Mouse (Mus musculus) left cerebral cortex, postnatal 10 days (tissue): ENCODE measurements around the gene Eif2b5. TPM values are rescaled to one million over a fixed set of nuclear protein-coding genes. Genes with fewer than 3 reads are reported as not detected.

Source experiments
- total RNA-seq, 2 experiments: library from RNA; stranded (reverse); gene quantifications; 2 replicates each; pipeline ENCODE4 v1.2.3; 2021

Gene Eif2b5
- total RNA-seq, 2 experiments from 2014 or later = 61.4 to 66.7 TPM

Other genes starting within 250 kb of the Eif2b5 start
- 10 to 100 TPM; 62.8 to 65.7 TPM for gene Parl, start 196.4 kb upstream of the Eif2b5 start, total RNA-seq
- gene Cyp2ab1, start 173.4 kb upstream of the Eif2b5 start, total RNA-seq = not detected
- gene Abcc5, start 72.4 kb upstream of the Eif2b5 start, total RNA-seq = 100 to 1,000 TPM; 182 to 183 TPM
- gene Dvl3, start 18.2 kb downstream of the Eif2b5 start, total RNA-seq = 10 to 100 TPM; 84.8 to 87.8 TPM
- 100 to 1,000 TPM; 950 to 999 TPM for gene Ap2m1, start 36.7 kb downstream of the Eif2b5 start, total RNA-seq
- gene Abcf3, start 49.8 kb downstream of the Eif2b5 start, total RNA-seq = 10 to 100 TPM; 67.0 to 80.0 TPM
- 10 to 100 TPM; 78.1 to 78.5 TPM for gene Vwa5b2, start 90.7 kb downstream of the Eif2b5 start, total RNA-seq
- 1 to 10 TPM; 2.1 to 2.3 TPM for gene Eef1akmt4, start 112.8 kb downstream of the Eif2b5 start, total RNA-seq
- gene Gm49333, start 112.8 kb downstream of the Eif2b5 start, total RNA-seq = not detected
- gene Alg3, start 112.9 kb downstream of the Eif2b5 start, total RNA-seq = 10 to 100 TPM; 12.7 to 14.0 TPM
- 100 to 1,000 TPM; 224 to 225 TPM for gene Camk2n2, start 122.5 kb downstream of the Eif2b5 start, total RNA-seq
- gene Ece2, start 131.0 kb downstream of the Eif2b5 start, total RNA-seq = 10 to 100 TPM; 29.0 TPM
- 100 to 1,000 TPM; 261 to 263 TPM for gene Psmd2, start 152.8 kb downstream of the Eif2b5 start, total RNA-seq
- 100 to 1,000 TPM; 361 to 366 TPM for gene Eif4g1, start 169.5 kb downstream of the Eif2b5 start, total RNA-seq
- gene Fam131a, start 194.4 kb downstream of the Eif2b5 start, total RNA-seq = 100 to 1,000 TPM; 264 to 267 TPM
- gene Polr2h, start 218.8 kb downstream of the Eif2b5 start, total RNA-seq = 10 to 100 TPM; 26.3 to 28.3 TPM
- gene Clcn2, start 218.9 kb downstream of the Eif2b5 start, total RNA-seq = 10 to 100 TPM; 50.9 to 51.1 TPM
- 10 to 100 TPM; 18.4 to 21.8 TPM for gene Chrd, start 234.3 kb downstream of the Eif2b5 start, total RNA-seq
- 1 to 10 TPM; 1.4 to 2.0 TPM for gene Thpo, start 235.7 kb downstream of the Eif2b5 start, total RNA-seq